Mouse (Mus musculus): Measurements from ENCODE around the gene Lyrm9. TPM values are rescaled to one million over a fixed set of nuclear protein-coding genes. Genes with fewer than 3 reads are reported as not detected.
A peak's percentile ranks its signal among the peaks of the same experiment; 100 is the strongest.

Lyrm9 gene
- total and polyA plus RNA-seq, 3 experiments = 22.0 to 49.4 (median 35.3) TPM

GRCm38 (mm10) chr11:78856310-78856709 lies 29.9 kb downstream of the Lyrm9 start:
- Histone ChIP-seq H3K4me1 (ENCODE audit: control insufficient read depth in 1 of 2, insufficient read depth in 2 of 2) (peaks cover 2 to 28% of the 10 kb centered on the region in 2 experiments; a peak in 2 of 4 replicates), H3K9ac (ENCODE audit: insufficient read depth, low read depth) (no peak overlapping the region), H3K4me2 (ENCODE audit: insufficient read depth, low read depth, poor library complexity, severe bottlenecking) (peak overlapping the region; percentile 68), H3K79me2 (replicated peaks; ENCODE audit: control insufficient read depth, extremely low read depth, insufficient read depth, poor library complexity, severe bottlenecking) (no peaks in the 10 kb centered on the region), H3K9me3 (replicated peaks; ENCODE audit: low read length) (no peaks in the 10 kb centered on the region), H3K27ac (ENCODE audit: insufficient read depth, low read depth) (no peak overlapping the region), H3K27me3 (replicated peaks) (no peaks in the 10 kb centered on the region), H3K36me3 (replicated peaks in 1 of 2; ENCODE audit: control insufficient read depth in 1 of 2, insufficient read depth in 1 of 2, low read length in 1 of 2) (no peaks in the 10 kb centered on the region), H3K4me3 (replicated peaks in 1 of 3; ENCODE audit: low read depth in 2 of 3, low read length in 2 of 3, poor library complexity in 1 of 3) (no peak overlapping the region)
- in situ Hi-C loops (cut with MboI; ENCODE audit: low pct_ligation_motif_present, low pct_unique_long_range_greater_than_20kb, low sequenced_read_pairs) (loop anchor here (5.0 kb wide), 2 partner anchors 71 to 356 kb away; no protein-coding TSS in a partner anchor), dilution Hi-C loops (cut with MboI; ENCODE audit: extremely low pct_ligation_motif_present, extremely low pct_unique_long_range_greater_than_20kb, low sequenced_read_pairs) (no loop called here)
- DNase-seq (ENCODE audit: extremely low read depth) = peak; percentile 94
- TF ChIP-seq JUN (IDR thresholded peaks at IDR 0.05; ENCODE audit: insufficient read depth, low read depth, low read length) (no peak), IRF4 (IDR thresholded peaks at IDR 0.05; ENCODE audit: low read depth, low read length) (peak; percentile 83), TCF12 (IDR thresholded peaks at IDR 0.05; ENCODE audit: low read depth, low read length) (0 out of 2 replicates have a peak, but pooled peaks have one; percentile 11), ZMIZ1 (IDR thresholded peaks at IDR 0.05; ENCODE audit: low read depth, low read length) (no peak), GABPA (IDR thresholded peaks at IDR 0.05; ENCODE audit: insufficient replicate concordance, low read depth, low read length) (no peak), NELFE (IDR thresholded peaks at IDR 0.05; ENCODE audit: low read depth, low read length) (peak; percentile 65; the same call in 1 of the 2 replicates), UBTF (IDR thresholded peaks at IDR 0.05; ENCODE audit: low read depth, low read length) (no peak), TBP (conservative IDR thresholded peaks at IDR 0.05; ENCODE audit: low read depth, low read length) (no peak), MAZ (IDR thresholded peaks at IDR 0.05; ENCODE audit: low read depth, low read length) (peak; percentile 37; the same call in 1 of the 2 replicates), CTCF (conservative IDR thresholded peaks at IDR 0.05 in 1 of 2, IDR thresholded peaks at IDR 0.05 in 1 of 2; ENCODE audit: low read depth in 2 of 2, low read length in 2 of 2) (peak; percentile 97 to 99), KAT2A (IDR thresholded peaks at IDR 0.05; ENCODE audit: insufficient replicate concordance, low read length) (no peak), RCOR1 (conservative IDR thresholded peaks at IDR 0.05; ENCODE audit: low read depth, low read length) (no peak), MXI1 (IDR thresholded peaks at IDR 0.05; ENCODE audit: low read depth, low read length) (peak; percentile 71), MAX (IDR thresholded peaks at IDR 0.05; ENCODE audit: low read length) (peak; percentile 93), EP300 (IDR thresholded peaks at IDR 0.05; ENCODE audit: low read length) (peak; percentile 20; the same call in 1 of the 2 replicates), MAFK (IDR thresholded peaks at IDR 0.05; ENCODE audit: insufficient replicate concordance, low read length) (no peak), HCFC1 (IDR thresholded peaks at IDR 0.05; ENCODE audit: low read depth, low read length) (no peak), ELF1 (IDR thresholded peaks at IDR 0.05; ENCODE audit: low read depth, low read length) (peak; percentile 35; the same call in 1 of the 2 replicates), JUND (conservative IDR thresholded peaks at IDR 0.05; ENCODE audit: low read depth, low read length) (peak; percentile 51; the same call in 1 of the 2 replicates), ETS1 (conservative IDR thresholded peaks at IDR 0.05; ENCODE audit: low read depth, low read length) (no peak), E2F4 (IDR thresholded peaks at IDR 0.05; ENCODE audit: insufficient replicate concordance, low read depth, low read length) (0 out of 2 replicates have a peak, but pooled peaks have one; percentile 38), USF2 (conservative IDR thresholded peaks at IDR 0.05; ENCODE audit: low read depth, low read length) (0 out of 2 replicates have a peak, but pooled peaks have one; percentile 2), MEF2A (IDR thresholded peaks at IDR 0.05; ENCODE audit: borderline replicate concordance, low read depth, low read length) (peak; percentile 40), PAX5 (IDR thresholded peaks at IDR 0.05; ENCODE audit: low read length) (no peak), SMC3 (IDR thresholded peaks at IDR 0.05; ENCODE audit: low read depth, low read length) (peak; percentile 99), CHD2 (IDR thresholded peaks at IDR 0.05; ENCODE audit: low read length) (no peak), ZC3H11A (IDR thresholded peaks at IDR 0.05; ENCODE audit: low read depth, low read length) (peak; percentile 95), USF1 (IDR thresholded peaks at IDR 0.05; ENCODE audit: low read depth, low read length) (no peak), ZNF384 (IDR thresholded peaks at IDR 0.05; ENCODE audit: low read depth, low read length) (no peak), NRF1 (IDR thresholded peaks at IDR 0.05; ENCODE audit: low read depth, low read length) (0 out of 2 replicates have a peak, but pooled peaks have one; percentile 7), CHD1 (IDR thresholded peaks at IDR 0.05; ENCODE audit: low read depth, low read length) (0 out of 2 replicates have a peak, but pooled peaks have one; percentile 55), POLR2A (IDR thresholded peaks at IDR 0.05; ENCODE audit: low read depth, low read length) (no peak), MYC (IDR thresholded peaks at IDR 0.05; ENCODE audit: low read depth, low read length) (peak; percentile 94), RAD21 (IDR thresholded peaks at IDR 0.05; ENCODE audit: low read depth, low read length) (peak; percentile 97), BHLHE40 (IDR thresholded peaks at IDR 0.05; ENCODE audit: low read depth, low read length) (peak; percentile 40; the same call in 1 of the 2 replicates), SIN3A (IDR thresholded peaks at IDR 0.05; ENCODE audit: low read length) (0 out of 2 replicates have a peak, but pooled peaks have one; percentile 48), ZKSCAN1 (IDR thresholded peaks at IDR 0.05; ENCODE audit: borderline replicate concordance, low read depth, low read length) (no peak), POLR2AphosphoS2 (IDR thresholded peaks at IDR 0.05; ENCODE audit: low read depth, low read length) (no peak)

Measured in CH12.LX (cell line).